Mouse (Mus musculus) small intestine, adult 2 months (tissue): ENCODE data around the gene Cetn4. TPM values are rescaled to one million over a fixed set of nuclear protein-coding genes. Genes with fewer than 3 reads are reported as not detected.

Source experiments
- H3K27ac ChIP-seq: fragments of 200-500 bp; 2 replicates; pipeline ENCODE4 v1.5.1; 2012; ENCODE audit warnings: low read depth, low read length, control low read depth, inconsistent platforms; ENCODE audit not compliant: insufficient read depth
- H3K27me3 ChIP-seq: fragments of 200-500 bp; 2 replicates; pipeline ENCODE4 v1.6.1; 2012; ENCODE audit warnings: mild to moderate bottlenecking, moderate library complexity, low read length, inconsistent platforms; ENCODE audit not compliant: control insufficient read depth, insufficient read depth
- H3K36me3 ChIP-seq: fragments of 200-500 bp; 2 replicates; pipeline ENCODE4 v1.6.1; 2012; ENCODE audit warnings: mild to moderate bottlenecking, low read length, control low read depth, inconsistent platforms; ENCODE audit not compliant: control insufficient read depth, insufficient read depth
- H3K4me1 ChIP-seq: fragments of 200-500 bp; 2 replicates; pipeline ENCODE4 v1.6.1; 2012; ENCODE audit warnings: low read length, inconsistent platforms, mixed read lengths; ENCODE audit not compliant: control insufficient read depth, insufficient read depth, insufficient read length
- H3K4me3 ChIP-seq: fragments of 200-500 bp; 2 replicates; pipeline ENCODE4 v1.5.1; 2012; ENCODE audit warnings: low read depth, mild to moderate bottlenecking, control low read depth, inconsistent platforms, low read length, moderate library complexity
- CTCF ChIP-seq: fragments of 200-500 bp; IDR thresholded peaks from 2 replicates; pipeline ENCODE4 v1.5.1; 2012; ENCODE audit warnings: low read depth, mild to moderate bottlenecking, control low read depth, inconsistent platforms, low read length, moderate library complexity, mixed read lengths; ENCODE audit not compliant: insufficient replicate concordance, insufficient read length; ENCODE audit errors: extremely low read depth
- POLR2A ChIP-seq: fragments of 200-500 bp; IDR thresholded peaks from 2 replicates; pipeline ENCODE4 v1.6.1; 2012; ENCODE audit warnings: low read depth, mild to moderate bottlenecking, control low read depth, inconsistent platforms, low read length, moderate library complexity
- whole genome bisulfite sequencing: fragments of 180-500 bp; shearing (Covaris S2); methylation state at CpG from one replicate; pipeline ENCODE4 v1.1.7; 2018; 5-methylcytosine and 5-hydroxymethylcytosine counted together
- polyA plus RNA-seq: library from polyadenylated mRNA; depleted of rRNA; stranded (reverse); fragments of >200 nt; gene quantifications from 2 replicates; pipeline ENCODE4 v1.2.3, GENCODE M21; 2012

Cetn4 gene
- polyA plus RNA-seq, 1 experiment: not detected

GRCm38 (mm10) chr3:37282299-37282922 lies 30.1 kb downstream of the Cetn4 start:
- H3K27me3 ChIP-seq: no peaks in the 10 kb centered on the region
- H3K4me3 ChIP-seq: no peak overlapping the region
- TF ChIP-seq POLR2A: no peak
- no peak for TF ChIP-seq CTCF
- WGBS: 83% methylated on average over 11 of the region's 11 CpGs
- H3K36me3 ChIP-seq: no peaks in the 10 kb centered on the region
- H3K4me1 ChIP-seq: no peaks in the 10 kb centered on the region
- no peak overlapping the region for H3K27ac ChIP-seq

DNA sequence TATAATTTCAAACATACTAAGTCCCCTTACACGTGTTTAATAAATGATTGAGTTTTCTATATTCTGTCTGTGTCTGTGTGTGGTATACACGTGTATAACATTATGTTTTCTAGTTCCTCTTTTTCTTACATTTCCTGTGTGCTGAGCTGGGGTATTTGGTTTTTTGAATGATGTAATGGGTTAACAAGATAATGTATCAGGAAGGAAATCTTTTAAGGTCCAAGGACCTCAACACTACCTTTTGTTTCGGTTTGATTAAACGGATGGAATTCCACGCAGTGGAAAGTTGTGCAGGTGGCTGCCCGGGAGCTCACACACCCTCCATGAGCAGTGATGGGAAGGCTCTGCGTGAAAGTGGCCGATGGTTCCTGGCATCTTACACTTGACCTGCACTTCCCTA lies 31.6 kb downstream of the Cetn4 start:
- 0 out of 2 replicates have a peak overlapping the region, but pooled peaks have one; percentile 10 for H3K4me3 ChIP-seq
- H3K4me1 ChIP-seq: no peaks in the 10 kb centered on the region
- H3K27ac ChIP-seq: no peak overlapping the region
- no peaks in the 10 kb centered on the region for H3K36me3 ChIP-seq
- H3K27me3 ChIP-seq: no peaks in the 10 kb centered on the region
- WGBS: 47% methylated on average over 8 of the region's 8 CpGs
- TF ChIP-seq POLR2A: no peak
- no peak for TF ChIP-seq CTCF

GRCm38 (mm10) chr3:37280221-37280620 lies 32.3 kb downstream of the Cetn4 start:
- Histone ChIP-seq H3K36me3 (no peaks in the 10 kb centered on the region), H3K27me3 (no peaks in the 10 kb centered on the region), H3K27ac (no peak overlapping the region), H3K4me1 (no peaks in the 10 kb centered on the region), H3K4me3 (no peak overlapping the region)
- 77% methylated on average over 1 of the region's 1 CpGs for WGBS
- TF ChIP-seq POLR2A: no peak

GRCm38 (mm10) chr3:37274661-37275060 lies 37.8 kb downstream of the Cetn4 start:
- TF ChIP-seq CTCF (no peak), POLR2A (no peak)
- Histone ChIP-seq H3K36me3 (no peaks in the 10 kb centered on the region), H3K4me3 (no peak overlapping the region), H3K4me1 (no peaks in the 10 kb centered on the region), H3K27me3 (no peaks in the 10 kb centered on the region), H3K27ac (no peak overlapping the region)
- WGBS: 64% methylated on average over 6 of the region's 6 CpGs

GRCm38 (mm10) chr3:37273092-37273491 lies 39.4 kb downstream of the Cetn4 start:
- H3K27me3 ChIP-seq: no peaks in the 10 kb centered on the region
- whole genome bisulfite sequencing: 70% methylated on average over 7 of the region's 7 CpGs
- no peak for TF ChIP-seq CTCF
- no peak for TF ChIP-seq POLR2A
- H3K27ac ChIP-seq: no peak overlapping the region
- no peaks in the 10 kb centered on the region for H3K36me3 ChIP-seq
- H3K4me1 ChIP-seq: no peaks in the 10 kb centered on the region
- H3K4me3 ChIP-seq: no peak overlapping the region

DNA sequence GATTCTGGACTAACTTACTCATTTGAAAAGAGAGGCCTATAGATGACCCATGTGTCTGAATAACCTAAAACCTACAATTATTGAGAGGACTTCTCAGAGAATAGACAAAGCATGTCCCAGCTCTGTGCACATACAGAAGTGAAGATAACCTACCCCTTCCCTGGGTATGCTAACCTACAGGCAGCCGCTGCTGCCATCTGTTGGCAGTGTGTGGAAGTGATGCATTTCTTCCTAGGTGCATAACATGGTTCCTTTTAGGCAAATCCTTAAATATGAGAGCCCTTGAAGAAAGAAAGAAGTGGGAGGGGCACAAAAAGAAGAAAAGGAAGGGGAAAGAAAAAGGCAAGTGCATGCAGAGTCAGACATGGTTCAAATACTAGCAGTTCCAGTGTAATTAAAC lies 41.3 kb downstream of the Cetn4 start:
- H3K27ac ChIP-seq: no peak overlapping the region
- no peak overlapping the region for H3K4me3 ChIP-seq
- no peaks in the 10 kb centered on the region for H3K4me1 ChIP-seq
- 16% methylated on average over 1 of the region's 1 CpGs for WGBS
- H3K36me3 ChIP-seq: no peaks in the 10 kb centered on the region
- TF ChIP-seq POLR2A (no peak), CTCF (peak; percentile 69; the same call in 1 of the 2 replicates)
- no peaks in the 10 kb centered on the region for H3K27me3 ChIP-seq

- Histone ChIP-seq H3K4me3 (no peak overlapping the region), H3K27ac (no peak overlapping the region), H3K4me1 (no peaks in the 10 kb centered on the region), H3K36me3 (no peaks in the 10 kb centered on the region), H3K27me3 (no peaks in the 10 kb centered on the region)
- TF ChIP-seq CTCF: no peak
- no peak for TF ChIP-seq POLR2A
- WGBS: 77% methylated on average over 4 of the region's 4 CpGs
Observed at GRCm38 (mm10) chr3:37269926-37270325, 42.6 kb downstream of the Cetn4 start.
